Mouse (Mus musculus): ENCODE data around the gene Zfp217.
A peak's percentile ranks its signal among the peaks of the same experiment; 100 is the strongest.

GRCm38 (mm10) chr2:170133093-170133731 lies 14.7 kb downstream of the Zfp217 start:
- TF ChIP-seq CTCF (IDR thresholded peaks at IDR 0.05; ENCODE audit: borderline replicate concordance, control insufficient read depth, extremely low read depth, insufficient read depth, low read length, poor library complexity), result no peak
- peak; percentile 49 for TF ChIP-seq POLR2A (IDR thresholded peaks at IDR 0.05; ENCODE audit: control insufficient read depth, extremely low read depth, insufficient read depth, low read length, poor library complexity)
